Mouse (Mus musculus): ENCODE results near the gene Sass6.
"Not testable (repeated sequence)": the region's sequence is repeated elsewhere in the genome, so short reads cannot be mapped to it uniquely, and the experiment has no call there.

Gene Sass6

DNA sequence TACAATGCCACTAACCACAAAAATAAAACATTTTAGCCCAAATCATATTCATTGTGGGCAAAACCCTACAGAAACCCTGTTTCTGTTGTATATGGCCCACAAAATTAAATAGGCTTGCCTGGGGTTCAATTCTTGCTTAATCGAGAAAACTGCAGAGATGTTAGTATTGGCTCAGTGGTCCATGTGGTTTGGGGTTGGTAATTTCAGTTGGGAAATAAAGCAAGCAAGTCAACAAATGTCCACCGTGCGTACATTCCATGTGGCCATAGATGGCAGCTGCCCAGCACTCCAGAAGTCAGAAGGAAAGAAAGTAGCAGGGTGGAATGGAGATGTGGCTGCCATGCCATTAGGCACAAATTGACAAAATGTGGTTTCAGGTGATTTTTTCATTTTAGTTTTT is 38.2 kb downstream of the Sass6 start:
- in situ Hi-C loops (cut with MboI, MseI), result no loop called here

DNA sequence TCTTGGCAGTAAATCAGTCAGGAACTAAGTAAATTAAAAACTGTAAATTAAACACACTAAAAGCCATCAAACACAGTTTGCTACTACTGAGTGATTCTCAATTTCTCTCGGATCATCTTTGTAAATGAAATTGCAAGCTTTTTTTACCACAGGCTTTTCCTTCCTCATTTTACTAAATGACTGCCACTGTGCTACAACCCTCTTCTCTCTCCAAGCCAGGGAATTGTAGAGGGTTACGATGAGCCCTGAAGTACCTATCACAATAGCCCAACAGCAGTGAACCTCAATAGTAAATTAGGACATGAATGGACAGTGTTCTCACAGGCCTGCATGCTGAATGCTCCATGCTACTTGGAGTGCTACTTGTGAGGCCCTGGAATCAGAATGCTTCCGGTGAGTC is 39.3 kb downstream of the Sass6 start:
- in situ Hi-C loops (cut with MboI, MseI), result no loop called here

DNA sequence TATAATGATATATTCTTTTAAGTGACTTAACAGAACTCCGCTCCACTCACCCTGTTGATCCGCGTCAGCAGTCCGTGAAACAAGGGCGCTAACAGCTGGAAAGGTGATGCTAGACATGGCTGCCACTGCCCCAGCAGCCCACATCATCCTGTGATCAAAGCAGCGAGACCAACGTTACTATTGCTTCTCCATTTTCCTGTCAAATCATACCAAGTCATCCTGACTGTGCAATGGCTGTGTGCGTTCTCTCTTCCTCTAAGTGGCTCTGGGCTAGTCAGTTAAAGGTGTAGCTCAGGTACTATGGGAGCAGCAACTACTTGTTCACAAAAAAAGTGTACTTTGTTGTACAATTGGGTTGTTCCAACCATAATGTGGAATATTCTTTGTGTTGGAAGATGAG is 40.1 kb downstream of the Sass6 start:
- in situ Hi-C loops (cut with MboI, MseI), result no loop called here

DNA sequence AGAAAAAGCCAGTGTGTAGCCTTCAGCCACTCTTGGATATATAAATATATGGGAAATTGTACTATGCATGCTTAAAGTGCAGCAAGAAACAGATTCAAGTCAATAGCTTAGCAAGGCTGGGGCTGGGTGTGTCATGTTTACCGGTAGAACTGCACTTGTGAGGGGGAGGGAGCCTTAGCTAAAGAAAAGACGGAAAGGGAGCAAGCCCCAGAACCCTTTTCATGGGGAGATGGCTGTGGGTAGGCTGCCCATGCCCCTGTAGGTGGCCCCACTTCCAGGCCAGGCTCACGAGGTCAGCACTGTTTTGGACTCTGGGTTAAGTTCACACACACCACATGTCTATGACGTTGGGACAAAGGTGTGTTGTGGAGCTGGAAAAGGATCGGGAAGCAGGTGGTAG is 41.0 kb downstream of the Sass6 start:
- in situ Hi-C loops (cut with MboI, MseI), result no loop called here

DNA sequence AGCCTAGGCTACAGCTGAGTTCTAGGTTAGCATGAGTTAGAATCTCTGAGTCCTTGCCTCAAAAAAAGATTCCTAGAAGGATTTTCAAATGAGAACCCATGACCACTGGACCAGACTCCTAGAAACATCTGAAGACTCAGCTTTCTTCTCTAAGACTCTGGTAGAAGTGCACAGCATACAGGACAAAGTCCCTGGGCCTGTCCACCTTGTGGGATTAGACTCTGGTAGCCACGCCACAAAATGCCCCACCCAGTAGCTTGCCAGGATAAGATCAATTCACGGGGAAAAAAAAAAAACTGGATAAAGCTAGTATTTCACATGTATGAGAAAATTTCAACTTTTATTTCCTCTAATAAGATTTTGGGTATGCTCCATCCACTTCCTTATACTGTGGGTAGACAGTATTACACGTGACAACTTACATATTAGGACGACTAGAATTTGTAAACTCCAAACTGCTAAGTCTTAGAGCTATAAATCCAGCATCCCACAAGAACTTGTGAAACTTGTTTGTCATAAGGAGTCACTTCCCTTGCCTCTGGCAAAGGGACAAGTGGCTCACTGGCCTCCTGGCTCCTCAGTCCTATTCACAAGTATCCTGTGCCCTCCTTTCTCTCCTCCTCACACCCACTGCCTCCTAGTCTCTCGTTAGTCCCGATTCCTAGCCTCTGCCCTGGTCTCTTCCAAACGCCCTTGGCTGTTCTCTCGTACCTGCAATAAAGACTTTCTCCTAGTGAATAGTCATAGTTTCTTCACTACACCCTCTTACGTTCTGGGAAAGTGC is 43.1 kb downstream of the Sass6 start:
- in situ Hi-C loops (cut with MboI, MseI), result no loop called here

DNA sequence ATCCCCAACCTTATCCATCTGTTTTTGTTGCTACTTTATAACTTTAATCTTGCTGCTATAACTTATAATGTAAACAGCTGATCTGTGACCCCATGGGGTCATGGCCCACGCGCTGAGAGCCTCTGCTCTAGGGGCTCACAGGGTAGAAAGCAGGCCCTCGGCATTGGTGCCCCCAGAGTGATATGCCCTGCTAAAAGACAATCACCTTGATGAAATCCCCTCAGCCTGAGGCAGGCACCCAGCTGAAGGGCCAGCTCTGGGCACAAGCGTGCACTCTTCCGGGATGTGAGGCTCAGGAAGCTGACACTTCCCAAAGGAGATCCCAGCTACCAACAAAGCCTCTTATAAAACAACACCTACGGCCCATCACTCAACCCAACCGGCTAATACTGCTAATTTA is 43.8 kb downstream of the Sass6 start:
- in situ Hi-C loops (cut with MboI, MseI), result no loop called here

DNA sequence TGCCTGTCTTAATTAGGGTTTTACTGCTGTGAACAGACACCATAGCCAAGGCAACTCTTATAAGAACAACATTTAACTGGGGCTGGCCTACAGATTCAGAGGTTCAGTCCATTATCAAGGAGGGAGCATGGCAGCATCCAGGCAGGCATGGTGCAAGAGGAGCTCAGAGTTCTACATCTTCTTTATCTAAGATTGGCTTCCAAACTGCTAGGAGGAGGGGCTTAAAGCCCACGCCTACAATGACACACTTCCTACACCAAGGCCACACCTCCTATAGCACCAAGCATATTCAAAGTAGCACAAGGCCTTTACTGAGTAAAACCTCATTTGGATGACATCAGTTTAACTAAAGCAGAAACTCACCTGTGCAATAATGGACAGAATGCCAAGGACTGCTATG is 45.2 kb downstream of the Sass6 start:
- in situ Hi-C loops (cut with MboI, MseI), result no loop called here

DNA sequence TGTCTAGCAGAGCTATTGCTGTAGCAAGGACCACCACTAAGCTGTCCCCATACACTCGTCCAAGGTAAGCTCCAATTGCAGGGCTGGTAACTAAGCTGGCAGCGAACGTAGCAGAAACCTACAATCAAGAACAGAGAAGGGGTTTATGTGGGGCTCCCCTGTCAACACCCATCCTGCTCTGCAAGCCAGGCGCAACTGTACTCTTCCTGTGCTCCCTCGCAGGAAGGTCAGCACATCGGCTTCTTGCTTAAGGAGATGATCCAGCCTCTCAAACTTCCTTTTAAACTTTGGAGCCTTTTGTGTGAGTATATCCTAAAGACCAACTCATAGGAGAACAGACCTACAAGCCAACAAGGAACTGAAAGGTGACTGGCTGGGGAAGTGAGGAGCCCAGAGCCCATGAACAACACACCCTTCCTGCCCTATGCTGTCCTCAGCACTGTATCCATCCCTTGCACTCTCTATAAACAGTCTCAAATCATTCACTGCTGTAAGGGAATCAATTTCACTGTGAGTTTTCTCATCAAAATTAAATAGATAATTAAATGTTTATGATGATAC is 47.1 kb downstream of the Sass6 start:
- in situ Hi-C loops (cut with MboI, MseI), result no loop called here

DNA sequence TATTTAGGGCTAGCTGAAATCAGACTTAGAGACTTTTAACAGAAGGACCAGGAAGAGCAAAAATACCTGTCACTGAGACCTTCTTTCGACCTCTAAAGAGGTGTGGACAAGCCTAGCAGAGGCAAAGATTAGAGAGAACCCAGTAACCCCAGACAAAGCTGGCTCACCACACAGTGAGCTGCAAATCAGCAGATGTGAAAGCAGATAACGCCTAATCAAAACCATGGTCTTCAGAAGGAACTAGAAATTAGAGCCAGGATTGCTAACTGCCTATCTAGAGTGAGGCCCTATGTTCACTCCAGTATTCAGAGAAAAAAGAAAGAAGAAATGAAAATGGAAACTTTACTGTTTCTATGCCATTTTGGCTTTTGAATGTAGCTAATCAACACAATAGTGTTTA is 47.6 kb downstream of the Sass6 start:
- in situ Hi-C loops (cut with MboI, MseI), result no loop called here

DNA sequence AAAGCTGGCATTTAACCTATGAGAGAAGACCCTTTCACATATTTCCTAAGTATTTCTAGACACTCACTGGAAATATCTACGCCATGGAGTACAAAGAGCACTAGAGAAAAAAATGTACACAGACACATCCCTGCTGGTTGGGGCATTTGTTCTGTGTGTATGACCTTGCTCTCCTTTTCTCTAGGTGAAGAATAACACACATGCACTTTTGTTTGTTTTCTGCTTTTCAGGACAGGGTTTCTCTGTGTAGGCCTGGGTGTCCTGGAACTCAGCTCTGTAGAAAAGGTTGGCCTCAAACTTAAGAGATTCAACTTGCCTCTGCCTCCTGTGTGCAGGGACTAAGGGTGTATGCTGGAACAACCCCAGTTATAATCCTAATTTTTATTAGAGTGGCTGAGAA is 51.6 kb downstream of the Sass6 start:
- in situ Hi-C loops (cut with MboI, MseI), result no loop called here

DNA sequence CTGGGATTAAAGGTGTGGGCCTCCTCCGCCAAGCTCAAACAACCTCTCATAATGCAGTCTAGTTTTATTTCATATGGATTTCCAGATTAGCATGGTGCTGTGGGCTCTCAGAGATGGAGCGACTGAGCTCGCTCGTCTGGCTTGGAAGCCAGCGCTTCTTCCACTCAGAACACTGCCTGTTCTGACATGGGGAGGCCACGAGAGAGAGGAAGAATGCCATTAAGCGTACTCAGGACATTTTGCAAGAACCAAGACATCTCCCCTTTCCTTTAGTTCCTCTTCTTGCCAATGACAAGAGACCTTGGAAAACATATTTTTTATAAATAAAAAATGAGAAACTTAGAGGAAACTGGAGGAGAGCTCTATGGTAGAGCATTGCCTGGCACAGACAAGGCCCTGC is 54.0 kb downstream of the Sass6 start:
- in situ Hi-C loops (cut with MboI, MseI), result no loop called here

DNA sequence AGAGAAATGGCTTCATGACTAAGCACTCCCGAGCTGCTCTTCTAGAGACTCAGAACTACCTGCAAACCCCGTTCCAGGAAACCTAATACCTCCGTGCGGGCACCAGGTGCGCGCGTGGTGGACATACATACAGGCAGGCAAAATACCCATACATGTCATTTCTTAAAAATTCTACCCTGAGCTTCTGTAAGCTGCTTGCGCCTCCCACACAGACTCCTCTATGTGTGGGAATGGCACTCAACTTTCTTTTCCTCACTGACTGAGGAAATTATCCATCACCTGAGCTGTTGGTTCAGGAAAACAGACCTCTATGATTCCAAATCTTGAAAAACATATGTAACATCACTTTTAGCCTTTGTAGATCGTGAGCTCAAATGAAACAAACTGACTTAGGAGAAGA is 55.9 kb downstream of the Sass6 start:
- in situ Hi-C loops (cut with MboI, MseI), result no loop called here

DNA sequence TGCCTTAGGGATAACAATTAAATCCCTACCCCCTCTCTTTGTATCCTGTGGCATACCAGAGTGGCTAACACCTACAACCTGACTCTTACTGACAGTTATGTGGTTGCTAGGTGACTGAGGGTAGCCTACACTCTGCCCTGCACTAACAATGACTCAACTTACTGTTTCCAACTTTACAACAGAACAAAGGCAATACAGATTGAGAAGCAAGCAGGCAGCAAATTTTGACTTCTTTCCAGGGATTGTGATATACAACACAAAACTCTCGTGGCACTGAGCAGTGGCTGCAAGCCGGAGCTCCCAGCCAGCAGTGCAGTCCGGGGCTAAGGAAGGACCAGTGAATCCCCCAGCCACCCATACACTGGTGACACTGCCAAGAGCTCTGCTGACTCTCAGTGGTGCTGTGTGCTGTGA is 57.3 kb downstream of the Sass6 start:
- in situ Hi-C loops (cut with MboI, MseI), result no loop called here

DNA sequence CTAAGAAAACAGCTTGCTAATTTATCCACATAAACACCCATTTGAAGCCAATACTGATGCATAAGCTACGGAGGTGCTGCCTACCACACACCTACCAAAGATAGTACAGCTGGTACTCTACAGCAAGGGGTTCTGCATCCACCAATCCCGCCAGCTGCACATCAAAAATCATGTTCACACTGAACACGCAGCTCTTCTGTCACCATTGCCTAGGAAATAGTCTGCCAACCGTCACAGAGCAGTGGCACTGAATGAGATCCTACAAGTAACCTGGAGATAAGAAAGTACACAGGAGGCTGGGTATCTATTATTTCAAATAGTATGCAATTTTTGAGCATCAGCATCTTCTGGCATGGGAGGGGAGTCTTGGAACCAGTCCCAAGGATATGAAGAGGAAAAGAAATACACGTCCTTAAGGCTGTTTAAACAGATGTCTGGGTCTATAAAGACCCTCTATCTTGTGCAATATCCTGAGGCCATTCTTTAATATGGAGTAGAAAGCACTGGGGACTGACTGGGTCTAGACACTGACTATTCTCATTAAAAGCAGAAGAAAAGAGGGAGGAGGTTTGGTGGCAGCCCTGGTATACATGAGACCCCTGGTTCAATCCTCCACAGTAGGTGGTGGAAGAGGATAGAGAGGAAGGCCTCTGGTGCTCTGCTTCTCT is 58.6 kb downstream of the Sass6 start:
- in situ Hi-C loops (cut with MboI, MseI), result no loop called here

DNA sequence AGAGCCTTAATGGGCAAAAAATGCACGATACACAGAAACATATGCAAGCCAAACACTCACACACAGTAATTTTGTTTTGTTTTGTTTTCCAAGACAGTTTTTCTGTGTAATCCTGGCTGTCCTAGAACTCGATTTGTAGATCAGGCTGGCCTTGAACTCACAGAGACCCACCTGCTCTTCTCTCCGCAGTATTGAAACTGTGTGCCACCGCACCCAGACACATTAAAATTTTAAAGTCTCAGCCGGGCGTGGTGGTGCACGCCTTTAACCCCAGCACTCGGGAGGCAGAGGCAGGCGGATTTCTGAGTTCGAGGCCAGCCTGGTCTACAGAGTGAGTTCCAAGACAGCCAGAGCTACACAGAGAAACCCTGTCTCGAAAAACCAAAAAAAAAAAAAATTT is 59.3 kb downstream of the Sass6 start:
- in situ Hi-C loops (cut with MboI, MseI), result not testable (repeated sequence)

DNA sequence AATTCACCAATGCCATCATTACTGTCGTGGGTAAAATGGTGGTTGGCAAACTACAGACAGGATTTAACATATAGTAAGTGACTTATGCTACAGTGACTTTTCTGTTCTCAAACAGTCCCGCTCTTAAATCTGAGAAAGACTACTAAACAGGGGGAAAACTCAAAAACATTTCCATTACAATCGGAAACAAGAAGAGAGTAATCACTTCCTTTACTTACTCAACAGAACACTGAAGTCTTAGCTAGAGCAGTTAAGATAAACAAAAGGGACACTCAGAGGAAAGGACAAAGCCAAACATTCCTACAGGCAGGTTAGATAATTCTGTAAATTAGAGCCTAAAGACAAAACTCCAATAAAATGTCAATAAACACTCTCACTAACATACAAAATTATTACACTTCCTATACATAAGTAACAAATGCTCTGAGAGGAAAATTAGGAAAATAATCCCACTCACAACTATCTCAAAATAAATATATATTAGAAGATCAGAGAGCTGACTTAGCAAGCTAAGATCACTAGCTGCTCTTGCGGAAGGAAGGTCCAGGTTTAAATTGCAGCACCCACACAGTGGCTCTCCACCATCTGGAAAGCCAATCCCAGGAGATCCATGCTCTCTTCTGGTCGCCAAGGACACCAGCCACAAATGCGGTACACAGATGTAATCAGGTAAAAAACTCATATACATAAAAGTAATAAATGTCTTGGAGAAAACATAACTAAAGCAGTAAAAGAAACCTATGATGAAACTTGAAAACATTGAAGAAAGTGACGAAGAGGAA is 61.6 kb downstream of the Sass6 start:
- in situ Hi-C loops (cut with MboI, MseI), result no loop called here

DNA sequence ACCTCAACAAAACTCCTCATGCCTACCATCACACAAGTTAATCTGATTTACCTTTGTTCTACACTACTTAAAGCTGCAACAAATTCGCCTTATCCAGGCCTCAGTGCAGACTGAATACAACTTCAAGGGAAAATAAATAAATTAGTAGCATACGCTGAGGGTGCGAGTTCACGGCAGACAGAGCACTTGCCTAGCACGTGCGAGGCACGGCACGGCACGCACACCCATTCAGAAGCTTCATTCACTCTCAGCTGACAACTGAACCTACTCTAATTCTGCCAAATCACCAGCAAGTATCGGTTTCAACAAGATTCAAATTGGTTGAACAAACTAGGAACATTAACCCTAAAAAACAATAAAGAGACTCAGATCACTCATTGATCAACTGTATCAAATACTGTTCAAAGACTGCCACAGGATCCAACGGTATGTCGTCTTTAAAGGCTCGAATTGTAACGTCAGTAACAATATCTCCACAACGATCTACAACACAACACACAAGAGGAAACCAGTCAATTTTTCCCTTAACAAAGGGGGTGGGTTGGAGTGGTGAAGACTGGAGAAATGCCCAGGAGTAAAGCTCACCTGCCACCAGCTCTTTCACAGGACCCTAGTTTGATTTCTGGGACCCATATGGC is 64.3 kb downstream of the Sass6 start:
- in situ Hi-C loops (cut with MboI, MseI), result no loop called here

DNA sequence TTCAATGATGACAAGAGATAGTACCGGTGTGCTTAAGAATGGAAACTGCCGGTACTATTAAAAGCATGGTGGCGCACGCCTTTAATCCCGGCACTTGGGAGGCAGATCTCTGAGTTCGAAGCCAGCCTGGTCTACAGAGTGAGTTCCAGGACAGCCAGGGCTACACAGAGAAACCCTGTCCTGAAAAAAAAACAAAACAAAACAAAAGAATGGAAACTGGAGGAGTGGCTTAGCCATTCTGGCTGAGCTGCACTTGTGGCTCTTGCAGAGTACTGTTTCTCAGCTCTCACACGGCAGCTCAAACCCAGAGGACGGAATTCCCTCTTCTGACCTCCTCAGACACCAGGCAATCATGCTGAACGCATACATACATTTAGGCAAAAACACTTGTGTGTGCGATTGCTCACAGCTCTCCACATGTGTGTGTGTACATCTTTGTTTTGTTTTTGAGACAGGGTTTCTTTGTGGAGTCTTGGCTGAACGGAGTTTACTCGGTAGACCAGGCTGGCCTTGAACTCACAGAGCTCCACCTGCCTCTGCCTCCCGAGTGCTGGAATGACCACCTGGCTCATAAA is 65.2 kb downstream of the Sass6 start:
- in situ Hi-C loops (cut with MboI, MseI), result loop anchor here (5.0 kb wide), 1 partner anchor 52 kb away; the partner anchor contains the start of gene Slc35a3

DNA sequence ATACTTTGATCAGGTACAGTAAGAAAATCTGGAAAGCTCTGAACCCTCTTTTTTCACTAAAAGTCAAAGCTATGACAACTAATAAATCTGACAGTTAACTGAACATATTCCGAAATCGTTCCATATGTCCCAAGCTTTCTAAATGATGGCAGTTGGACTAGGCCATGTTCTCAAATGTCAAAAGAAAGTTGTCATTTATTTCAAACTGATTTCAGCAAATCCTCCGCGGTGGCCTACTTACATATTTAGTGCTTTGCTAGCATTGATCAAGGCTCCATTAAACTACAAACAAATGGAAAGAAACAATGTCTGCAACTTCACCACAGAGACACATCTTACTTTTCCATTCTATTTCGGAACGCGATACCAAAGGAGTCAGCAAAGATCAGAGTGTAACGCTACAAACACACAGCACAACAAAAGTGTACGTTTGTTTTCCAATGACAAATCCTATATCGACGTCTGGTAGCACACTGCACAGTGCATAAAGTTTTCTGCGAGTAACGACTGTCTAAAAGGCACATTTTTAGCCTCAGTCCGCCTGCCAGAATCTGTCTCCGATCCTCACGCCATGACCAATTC is 66.6 kb downstream of the Sass6 start:
- in situ Hi-C loops (cut with MboI, MseI), result loop anchor here (5.0 kb wide), 1 partner anchor 51 kb away; the partner anchor contains the start of gene Slc35a3

DNA sequence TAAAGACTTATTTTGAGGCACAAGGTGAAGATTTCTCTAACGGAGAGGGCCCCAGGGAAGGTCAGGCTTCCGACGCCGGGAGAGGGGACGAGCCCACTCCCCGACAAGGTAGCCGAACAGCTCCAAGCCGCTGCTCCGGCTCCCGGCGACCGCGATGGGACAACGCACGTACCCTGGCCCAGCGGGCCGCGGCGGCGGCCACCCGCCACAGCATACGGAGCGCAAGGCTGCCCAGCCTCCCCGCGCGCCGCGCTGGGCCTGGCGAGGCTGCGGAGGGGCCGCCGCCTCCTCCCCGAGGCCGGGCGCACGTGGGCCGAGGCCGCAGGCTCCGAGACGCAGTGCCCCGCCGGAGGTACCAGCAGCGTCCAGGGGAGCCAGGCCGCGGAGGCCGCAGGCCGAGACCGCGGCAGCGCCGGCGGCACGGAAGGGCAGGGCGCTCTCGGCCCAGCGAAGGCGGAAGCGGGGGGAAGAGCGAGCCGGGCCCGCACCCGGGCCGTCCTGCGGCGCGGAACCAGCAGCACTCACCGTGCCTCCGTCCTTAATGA is 67.2 kb downstream of the Sass6 start:
- in situ Hi-C loops (cut with MboI, MseI), result loop anchor here (5.0 kb wide), 1 partner anchor 50 kb away; the partner anchor contains the start of gene Slc35a3

All from T-helper 1 cell (primary cell).